Mouse (Mus musculus): ENCODE data around the gene Steap3. TPM values are rescaled to one million over a fixed set of nuclear protein-coding genes. Genes with fewer than 3 reads are reported as not detected.

The Steap3 gene
- polyA plus RNA-seq, 1 experiment from 2014 or later: 5.1 TPM

DNA sequence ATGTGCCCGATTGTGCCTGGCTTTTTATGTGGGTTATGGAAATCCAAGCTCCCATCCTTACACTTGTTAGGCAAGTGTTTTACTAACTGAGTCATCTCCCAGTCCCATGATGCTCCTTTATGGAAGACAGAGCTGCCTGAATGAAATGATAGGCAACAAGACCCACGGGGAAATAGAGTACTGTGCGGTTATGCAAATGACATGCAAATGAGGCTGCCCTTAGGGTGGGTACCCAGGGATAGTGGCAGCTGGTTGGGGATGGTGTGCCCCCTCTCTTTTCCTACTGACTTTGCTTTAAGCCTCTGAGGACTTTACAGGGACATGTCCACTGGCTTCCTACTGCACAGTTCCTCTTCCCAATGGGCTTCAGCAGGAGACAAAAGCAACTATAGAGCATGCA, 2.7 kb upstream of the Steap3 start:
- no peak overlapping the region for H3K27ac ChIP-seq (ENCODE audit: low read length)
- no peak for ATAC-seq (ENCODE audit: insufficient number of reproducible peaks, insufficient read depth, low FRiP score, low read depth)
- WGBS: 78% methylated on average over 3 of the region's 3 CpGs

DNA sequence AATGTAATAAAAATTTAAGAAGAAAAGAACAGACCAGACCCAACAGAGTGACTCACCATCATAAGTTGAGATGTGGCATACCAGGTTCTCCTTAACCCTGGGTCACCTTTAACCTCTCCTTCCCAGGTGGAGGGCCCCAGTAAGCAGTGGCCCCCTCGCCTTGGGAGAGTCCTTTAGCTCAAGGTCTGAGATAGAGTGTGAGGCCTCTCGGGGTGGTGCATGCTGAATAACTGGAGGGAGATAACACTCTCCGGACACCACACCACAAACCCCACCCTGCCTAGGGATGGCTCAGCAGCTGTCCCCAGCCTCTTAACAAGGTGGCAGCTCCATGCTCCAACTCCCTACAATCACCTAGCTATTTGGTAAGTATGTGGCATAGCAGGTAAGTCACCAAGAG, 1.6 kb downstream of the Steap3 start:
- WGBS: 90% methylated on average over 3 of the region's 3 CpGs

More for the DNA sequence above, 2.7 kb upstream of the Steap3 start:
- H3K9me3 ChIP-seq (ENCODE audit: control insufficient read depth, low read depth, low read length): no peaks in the 10 kb centered on the region
- no peaks in the 10 kb centered on the region for H3K4me1 ChIP-seq (ENCODE audit: control insufficient read depth, insufficient read depth, low read length)
- H3K27me3 ChIP-seq (ENCODE audit: control insufficient read depth, insufficient read depth, low read length): no peaks in the 10 kb centered on the region
- H3K36me3 ChIP-seq (ENCODE audit: control insufficient read depth, insufficient read depth, low read length): no peaks in the 10 kb centered on the region
- no peak overlapping the region for H3K4me3 ChIP-seq (ENCODE audit: low read depth, low read length)
- no peak overlapping the region for H3K9ac ChIP-seq (replicated peaks; ENCODE audit: low read depth, low read length)
- H3K4me2 ChIP-seq (replicated peaks; ENCODE audit: low read depth, low read length): no peak overlapping the region

DNA sequence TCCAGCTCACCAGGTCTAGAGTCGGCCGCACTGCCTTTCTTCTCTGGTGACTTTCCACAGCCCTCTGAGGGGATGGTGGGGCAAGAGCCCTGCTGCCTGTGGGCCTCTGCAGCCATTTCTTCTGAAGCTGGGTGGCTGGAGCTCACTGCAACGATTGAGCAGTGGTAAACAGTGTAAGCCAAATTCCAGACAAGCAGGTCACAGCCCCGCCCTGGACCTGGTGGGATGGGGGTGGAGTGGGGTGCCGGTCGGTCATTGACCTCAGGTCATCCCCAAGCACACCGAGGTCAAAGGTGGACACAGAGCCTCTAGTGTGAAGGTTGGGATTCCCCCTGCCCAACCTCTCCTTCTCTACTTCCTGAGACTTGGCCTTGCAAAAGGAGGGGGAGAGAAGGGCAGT, 2.4 kb downstream of the Steap3 start:
- ATAC-seq (ENCODE audit: insufficient number of reproducible peaks, insufficient read depth, low FRiP score, low read depth): no peak
- Histone ChIP-seq H3K9me3 (ENCODE audit: control insufficient read depth, low read depth, low read length) (no peaks in the 10 kb centered on the region), H3K4me3 (ENCODE audit: low read depth, low read length) (no peak overlapping the region), H3K27ac (ENCODE audit: low read length) (no peak overlapping the region), H3K9ac (replicated peaks; ENCODE audit: low read depth, low read length) (no peak overlapping the region), H3K4me2 (replicated peaks; ENCODE audit: low read depth, low read length) (no peak overlapping the region), H3K4me1 (ENCODE audit: control insufficient read depth, insufficient read depth, low read length) (no peaks in the 10 kb centered on the region), H3K27me3 (ENCODE audit: control insufficient read depth, insufficient read depth, low read length) (no peaks in the 10 kb centered on the region), H3K36me3 (ENCODE audit: control insufficient read depth, insufficient read depth, low read length) (no peaks in the 10 kb centered on the region)
- 64% methylated on average over 7 of the region's 7 CpGs for WGBS

More for the DNA sequence above, 1.6 kb downstream of the Steap3 start:
- no peaks in the 10 kb centered on the region for H3K27me3 ChIP-seq (ENCODE audit: control insufficient read depth, insufficient read depth, low read length)
- H3K4me3 ChIP-seq (ENCODE audit: low read depth, low read length): no peak overlapping the region
- no peaks in the 10 kb centered on the region for H3K4me1 ChIP-seq (ENCODE audit: control insufficient read depth, insufficient read depth, low read length)
- no peaks in the 10 kb centered on the region for H3K9me3 ChIP-seq (ENCODE audit: control insufficient read depth, low read depth, low read length)
- H3K9ac ChIP-seq (replicated peaks; ENCODE audit: low read depth, low read length): no peak overlapping the region
- H3K36me3 ChIP-seq (ENCODE audit: control insufficient read depth, insufficient read depth, low read length): no peaks in the 10 kb centered on the region
- ATAC-seq (ENCODE audit: insufficient number of reproducible peaks, insufficient read depth, low FRiP score, low read depth): peak; percentile 70; the same call in 1 of the 2 replicates
- no peak overlapping the region for H3K4me2 ChIP-seq (replicated peaks; ENCODE audit: low read depth, low read length)
- H3K27ac ChIP-seq (ENCODE audit: low read length): no peak overlapping the region

DNA sequence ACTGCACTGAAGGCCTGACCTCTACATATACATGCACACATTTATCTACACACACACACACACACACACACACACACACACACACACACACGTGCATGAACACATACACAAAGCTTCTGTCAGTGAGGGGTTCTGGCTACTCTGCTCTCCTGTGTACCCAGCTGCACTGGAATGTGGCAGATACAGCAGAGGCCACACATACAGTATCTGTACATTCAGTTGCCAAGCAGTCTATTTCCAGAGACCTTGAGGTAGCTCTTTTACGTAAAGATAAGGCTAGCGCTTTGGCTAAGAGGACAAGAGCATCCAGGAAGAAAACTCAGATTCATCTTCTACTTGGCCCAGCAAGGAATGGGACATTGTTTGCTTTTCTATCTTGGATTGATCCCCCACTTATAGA, 4.9 kb downstream of the Steap3 start:
- no peaks in the 10 kb centered on the region for H3K36me3 ChIP-seq (ENCODE audit: control insufficient read depth, insufficient read depth, low read length)
- H3K9ac ChIP-seq (replicated peaks; ENCODE audit: low read depth, low read length): no peak overlapping the region
- no peak overlapping the region for H3K27ac ChIP-seq (ENCODE audit: low read length)
- no peaks in the 10 kb centered on the region for H3K27me3 ChIP-seq (ENCODE audit: control insufficient read depth, insufficient read depth, low read length)
- ATAC-seq (ENCODE audit: insufficient number of reproducible peaks, insufficient read depth, low FRiP score, low read depth): no peak
- H3K9me3 ChIP-seq (ENCODE audit: control insufficient read depth, low read depth, low read length): no peaks in the 10 kb centered on the region
- H3K4me1 ChIP-seq (ENCODE audit: control insufficient read depth, insufficient read depth, low read length): no peaks in the 10 kb centered on the region
- H3K4me2 ChIP-seq (replicated peaks; ENCODE audit: low read depth, low read length): no peak overlapping the region
- H3K4me3 ChIP-seq (ENCODE audit: low read depth, low read length): no peak overlapping the region
- WGBS: 75% methylated on average over 3 of the region's 3 CpGs

DNA sequence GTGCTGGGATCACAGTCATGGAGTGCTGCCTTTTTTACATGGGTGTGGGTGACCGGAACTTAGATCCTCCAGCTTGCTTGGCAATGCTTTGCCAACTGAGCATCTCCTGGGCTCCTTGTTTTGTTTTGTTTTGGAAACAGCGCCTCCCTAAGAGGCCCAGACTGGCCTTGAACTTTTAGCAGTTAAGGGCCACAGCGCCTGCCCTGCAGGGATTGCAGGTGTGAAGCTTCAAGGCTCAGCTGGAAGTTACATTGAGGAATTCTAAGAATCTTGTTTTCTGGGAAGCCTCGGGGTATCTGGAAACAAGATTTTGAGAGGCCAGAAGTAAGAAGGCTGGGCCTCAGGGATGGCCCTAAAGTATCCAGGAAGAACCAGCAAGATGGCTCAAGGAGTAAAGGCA, 6.0 kb downstream of the Steap3 start:
- WGBS: 41% methylated on average over 4 of the region's 4 CpGs
- no peaks in the 10 kb centered on the region for H3K27me3 ChIP-seq (ENCODE audit: control insufficient read depth, insufficient read depth, low read length)

DNA sequence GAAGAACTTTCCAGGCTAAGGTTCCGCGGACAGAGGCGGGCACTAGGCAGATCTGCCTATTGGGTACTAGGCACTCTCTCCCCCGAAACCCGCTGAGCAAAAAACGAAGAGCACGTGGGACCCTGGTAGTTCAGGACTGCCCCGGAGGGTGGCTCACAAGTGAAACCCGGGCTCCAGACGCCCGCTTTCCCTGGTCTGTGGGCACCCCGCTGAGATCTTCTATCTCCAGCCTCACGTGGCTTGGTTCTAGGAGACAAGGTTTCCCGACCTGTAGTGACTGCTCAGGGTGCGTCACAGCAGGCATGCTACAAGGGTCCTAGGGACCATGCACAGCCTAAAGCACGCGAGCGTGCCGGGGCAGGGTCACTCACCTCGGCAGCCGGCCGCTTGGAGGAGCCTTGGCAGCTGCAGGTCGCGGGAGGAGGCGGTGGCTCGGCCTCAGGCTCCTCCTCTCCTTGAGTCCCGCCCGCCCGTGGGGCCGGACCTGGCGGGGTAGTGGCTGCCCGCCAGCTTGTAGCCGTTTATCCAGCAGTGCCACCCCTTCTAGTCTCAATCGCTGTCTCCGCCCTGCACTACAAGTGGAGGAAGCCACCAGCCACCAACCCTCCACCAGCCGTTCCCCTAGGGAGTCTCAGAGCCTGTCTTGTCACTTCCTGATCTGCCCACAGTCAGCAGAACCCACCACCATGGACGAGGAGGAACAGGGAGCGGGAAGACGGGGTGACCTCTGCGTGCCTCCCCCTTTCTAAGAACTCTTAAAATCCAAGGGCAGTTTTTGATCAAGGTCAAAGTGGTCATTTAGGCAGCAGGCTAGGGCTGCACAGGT, 7.4 kb downstream of the Steap3 start:
- no peak overlapping the region for H3K27ac ChIP-seq (ENCODE audit: low read length)
- H3K27me3 ChIP-seq (ENCODE audit: control insufficient read depth, insufficient read depth, low read length): no peaks in the 10 kb centered on the region
- peak; percentile 89 for ATAC-seq (ENCODE audit: insufficient number of reproducible peaks, insufficient read depth, low FRiP score, low read depth)
- peak overlapping the region; percentile 94 for H3K4me2 ChIP-seq (replicated peaks; ENCODE audit: low read depth, low read length)
- no peaks in the 10 kb centered on the region for H3K36me3 ChIP-seq (ENCODE audit: control insufficient read depth, insufficient read depth, low read length)
- H3K9ac ChIP-seq (replicated peaks; ENCODE audit: low read depth, low read length): 0 out of 2 replicates have a peak overlapping the region, but pooled peaks have one; percentile 25
- WGBS: 2% methylated on average over 40 of the region's 40 CpGs
- H3K4me3 ChIP-seq (ENCODE audit: low read depth, low read length): peak overlapping the region; percentile 49
- H3K9me3 ChIP-seq (ENCODE audit: control insufficient read depth, low read depth, low read length): no peaks in the 10 kb centered on the region
- no peaks in the 10 kb centered on the region for H3K4me1 ChIP-seq (ENCODE audit: control insufficient read depth, insufficient read depth, low read length)

More for the DNA sequence above, 6.0 kb downstream of the Steap3 start:
- ATAC-seq (ENCODE audit: insufficient number of reproducible peaks, insufficient read depth, low FRiP score, low read depth): no peak
- no peak overlapping the region for H3K27ac ChIP-seq (ENCODE audit: low read length)
- H3K4me3 ChIP-seq (ENCODE audit: low read depth, low read length): no peak overlapping the region
- no peaks in the 10 kb centered on the region for H3K9me3 ChIP-seq (ENCODE audit: control insufficient read depth, low read depth, low read length)
- no peak overlapping the region for H3K9ac ChIP-seq (replicated peaks; ENCODE audit: low read depth, low read length)
- no peaks in the 10 kb centered on the region for H3K36me3 ChIP-seq (ENCODE audit: control insufficient read depth, insufficient read depth, low read length)
- H3K4me1 ChIP-seq (ENCODE audit: control insufficient read depth, insufficient read depth, low read length): no peaks in the 10 kb centered on the region
- no peak overlapping the region for H3K4me2 ChIP-seq (replicated peaks; ENCODE audit: low read depth, low read length)

DNA sequence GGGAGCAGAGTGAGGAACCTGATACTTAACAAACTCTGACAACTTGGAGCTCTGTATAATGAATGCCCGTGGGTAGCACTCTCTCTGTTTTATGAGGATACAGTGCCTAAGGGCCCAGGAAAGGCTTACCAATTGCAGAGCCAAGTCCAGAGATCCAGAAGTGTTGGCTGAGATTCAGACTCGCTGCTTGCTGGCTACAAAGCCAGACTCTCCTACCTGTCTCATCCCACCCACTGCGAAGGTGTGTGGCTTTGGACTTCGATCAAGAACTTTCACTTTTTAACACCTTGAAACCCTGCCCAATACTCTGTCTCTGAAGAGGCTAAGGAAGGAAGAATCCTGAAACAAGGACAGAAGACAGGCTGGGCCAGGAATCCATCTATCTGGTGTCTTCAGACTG, 9.3 kb downstream of the Steap3 start:
- Histone ChIP-seq H3K27me3 (ENCODE audit: control insufficient read depth, insufficient read depth, low read length) (no peaks in the 10 kb centered on the region), H3K36me3 (ENCODE audit: control insufficient read depth, insufficient read depth, low read length) (no peaks in the 10 kb centered on the region), H3K27ac (ENCODE audit: low read length) (no peak overlapping the region), H3K9ac (replicated peaks; ENCODE audit: low read depth, low read length) (no peak overlapping the region), H3K4me2 (replicated peaks; ENCODE audit: low read depth, low read length) (no peak overlapping the region), H3K9me3 (ENCODE audit: control insufficient read depth, low read depth, low read length) (no peaks in the 10 kb centered on the region), H3K4me3 (ENCODE audit: low read depth, low read length) (no peak overlapping the region), H3K4me1 (ENCODE audit: control insufficient read depth, insufficient read depth, low read length) (peaks cover 6% of the 10 kb centered on the region)
- WGBS: 76% methylated on average over 4 of the region's 4 CpGs
- ATAC-seq (ENCODE audit: insufficient number of reproducible peaks, insufficient read depth, low FRiP score, low read depth): no peak

DNA sequence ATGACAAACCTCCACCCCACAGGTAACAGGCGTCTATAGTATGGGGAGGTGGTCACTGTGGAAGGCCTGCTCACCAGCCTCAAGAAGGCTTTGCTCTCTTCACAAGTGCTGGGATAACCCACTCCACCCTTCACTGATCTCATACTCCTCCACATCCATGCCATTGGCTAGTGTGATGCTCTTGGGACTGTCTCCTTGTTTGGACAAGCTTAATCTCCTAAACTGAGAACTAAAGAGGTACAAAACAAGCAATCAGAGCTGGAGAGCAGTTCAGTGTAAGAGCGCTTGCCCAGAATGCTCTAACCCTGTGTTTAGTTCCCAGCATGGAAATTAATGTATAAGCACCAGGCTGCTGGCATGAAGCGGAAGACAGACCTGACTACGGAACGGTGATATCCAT, 11.3 kb downstream of the Steap3 start:
- no peaks in the 10 kb centered on the region for H3K36me3 ChIP-seq (ENCODE audit: control insufficient read depth, insufficient read depth, low read length)
- WGBS: 93% methylated on average over 5 of the region's 5 CpGs
- no peak overlapping the region for H3K4me2 ChIP-seq (replicated peaks; ENCODE audit: low read depth, low read length)
- H3K4me3 ChIP-seq (ENCODE audit: low read depth, low read length): no peak overlapping the region
- H3K9me3 ChIP-seq (ENCODE audit: control insufficient read depth, low read depth, low read length): no peaks in the 10 kb centered on the region
- no peak for ATAC-seq (ENCODE audit: insufficient number of reproducible peaks, insufficient read depth, low FRiP score, low read depth)
- H3K27ac ChIP-seq (ENCODE audit: low read length): no peak overlapping the region
- peaks cover 6% of the 10 kb centered on the region for H3K4me1 ChIP-seq (ENCODE audit: control insufficient read depth, insufficient read depth, low read length)
- H3K27me3 ChIP-seq (ENCODE audit: control insufficient read depth, insufficient read depth, low read length): no peaks in the 10 kb centered on the region
- no peak overlapping the region for H3K9ac ChIP-seq (replicated peaks; ENCODE audit: low read depth, low read length)

DNA sequence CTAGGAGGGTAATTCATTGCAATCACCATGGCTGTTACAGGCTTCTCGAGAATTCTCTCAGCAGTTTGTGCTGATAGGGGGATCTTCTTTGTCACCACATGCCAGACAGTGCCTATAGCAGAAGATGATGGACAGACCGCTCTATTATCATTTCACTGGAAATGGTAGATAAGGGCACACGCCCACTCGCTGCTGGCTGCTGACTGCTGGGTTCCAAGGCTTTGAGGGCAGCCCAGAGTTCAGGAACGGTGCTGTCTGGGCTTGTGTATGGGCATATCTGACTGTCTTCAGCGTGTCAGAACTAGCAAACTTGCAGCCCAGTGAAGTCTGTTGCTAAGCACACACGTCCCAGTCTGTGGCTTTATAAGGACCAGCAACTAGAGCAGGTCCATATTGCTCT, 13.3 kb downstream of the Steap3 start:
- Histone ChIP-seq H3K27me3 (ENCODE audit: control insufficient read depth, insufficient read depth, low read length) (no peaks in the 10 kb centered on the region), H3K9me3 (ENCODE audit: control insufficient read depth, low read depth, low read length) (no peaks in the 10 kb centered on the region), H3K4me2 (replicated peaks; ENCODE audit: low read depth, low read length) (no peak overlapping the region), H3K4me3 (ENCODE audit: low read depth, low read length) (no peak overlapping the region), H3K36me3 (ENCODE audit: control insufficient read depth, insufficient read depth, low read length) (no peaks in the 10 kb centered on the region), H3K27ac (ENCODE audit: low read length) (no peak overlapping the region), H3K9ac (replicated peaks; ENCODE audit: low read depth, low read length) (no peak overlapping the region), H3K4me1 (ENCODE audit: control insufficient read depth, insufficient read depth, low read length) (peaks cover 6% of the 10 kb centered on the region)
- peak; percentile 15; the same call in 1 of the 2 replicates for ATAC-seq (ENCODE audit: insufficient number of reproducible peaks, insufficient read depth, low FRiP score, low read depth)
- 69% methylated on average over 7 of the region's 7 CpGs for WGBS

Measured in stomach, embryonic 14.5 days (tissue).